Mouse (Mus musculus) embryo, embryonic 11 days (tissue): ENCODE measurements at regions not wholly inside any gene's neighbourhood (a gene's known extent, or its start where the extent isn't known, plus 50 kb on each side); places are given as distances from the start of the nearest gene placed in this dataset.

Source experiments
- DNase-seq: peaks from one replicate; pipeline ENCODE4 v3.0.0-alpha.2; 2015

DNA sequence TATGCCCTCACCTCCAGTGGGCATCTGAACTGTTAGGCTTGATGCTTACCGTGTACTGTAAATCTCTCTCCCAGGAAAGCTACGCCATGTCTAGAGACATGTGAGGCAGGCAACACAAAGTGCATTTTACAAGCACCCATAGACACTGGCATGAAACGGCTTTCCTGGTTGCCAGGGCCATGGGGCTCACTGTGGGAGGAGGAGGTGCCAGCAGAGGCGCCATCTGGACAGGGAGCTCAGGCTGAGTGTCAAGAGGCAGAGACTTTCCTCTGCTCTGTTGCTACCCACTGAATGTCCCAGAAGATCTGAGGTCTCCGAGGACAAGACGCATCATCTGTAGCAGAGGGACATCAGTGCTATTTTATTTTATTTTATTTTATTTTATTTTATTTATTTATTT lies 608.7 kb downstream of the Vrk1 start:
- no peak for DNase-seq

DNA sequence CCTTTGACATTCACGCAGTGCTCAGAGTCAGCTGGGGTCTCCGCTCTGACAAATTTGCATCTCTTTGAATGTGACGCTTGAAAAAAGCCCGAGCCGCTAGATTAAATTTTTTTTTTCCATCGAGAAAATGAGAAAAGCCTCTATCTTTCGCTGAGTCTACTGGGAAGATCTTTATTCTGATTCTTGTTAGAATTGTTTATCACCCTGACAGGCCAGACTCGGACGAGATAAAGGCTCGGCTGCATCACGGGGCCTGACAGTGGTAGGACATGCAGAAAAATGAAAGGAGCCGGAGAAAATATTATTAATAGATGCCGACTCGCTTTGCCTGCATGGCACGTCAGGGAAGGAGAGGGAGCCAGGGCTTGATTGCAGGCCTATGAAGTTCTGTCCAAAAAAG lies 616.8 kb downstream of the Vrk1 start:
- DNase-seq: no peak

DNA sequence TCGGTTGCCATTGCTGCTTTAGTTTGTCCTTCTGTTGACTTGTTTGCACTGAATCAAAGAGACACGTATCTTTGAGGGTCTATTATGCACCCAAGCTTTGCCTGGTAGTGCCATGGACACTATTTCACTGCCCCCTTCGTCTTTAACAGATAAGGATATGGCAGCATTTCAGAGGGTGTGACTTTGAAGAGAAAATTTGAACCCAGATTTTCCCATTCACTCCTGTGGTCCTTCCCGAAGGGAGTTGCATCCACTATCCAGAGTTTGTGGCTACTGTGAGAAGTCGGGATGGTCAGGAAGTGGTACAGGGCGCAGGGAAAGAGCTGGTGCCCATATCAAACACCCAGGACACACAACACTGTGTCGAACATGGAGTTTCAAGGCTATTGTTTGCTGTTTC lies 622.5 kb downstream of the Vrk1 start:
- DNase-seq: no peak

DNA sequence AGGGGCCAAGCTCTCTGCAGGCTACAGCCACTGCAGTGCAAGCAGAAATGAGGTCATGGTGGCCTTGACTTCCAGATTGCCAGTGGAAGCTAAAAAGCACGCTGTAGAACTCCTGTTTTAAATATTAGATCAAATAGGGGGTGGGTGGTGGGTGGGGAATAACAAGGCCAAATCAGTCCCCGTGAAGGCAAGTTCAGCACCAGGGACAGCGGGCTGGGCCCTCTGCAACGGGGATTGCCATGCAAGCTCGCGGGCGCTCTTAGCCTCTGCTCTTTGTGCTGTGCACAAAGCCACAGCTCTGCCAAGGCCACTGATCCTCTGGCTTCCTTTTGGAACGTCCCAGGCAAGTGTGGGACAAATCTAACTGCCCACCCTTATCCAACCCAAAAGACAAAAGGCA lies 623.1 kb downstream of the Vrk1 start:
- peak; percentile 87 for DNase-seq

DNA sequence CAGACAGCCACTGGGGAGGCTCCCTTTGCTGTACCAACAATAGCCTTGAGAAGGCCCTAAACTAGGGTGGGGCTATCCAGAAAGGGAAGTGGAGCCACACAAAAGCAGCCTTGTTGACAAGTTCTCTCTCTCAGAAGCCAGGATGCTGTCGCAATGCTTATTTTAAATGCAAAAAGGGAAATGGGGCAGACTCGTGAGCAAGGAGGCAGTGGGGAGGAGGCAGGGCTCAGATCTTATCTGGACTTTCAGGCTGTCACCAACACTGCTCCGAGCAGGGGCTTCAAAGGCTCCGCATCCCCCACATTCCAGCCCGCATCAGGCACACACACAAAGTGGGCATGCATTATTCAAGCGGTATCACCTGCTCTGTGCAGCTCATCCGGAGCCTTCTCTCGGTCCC lies 648.3 kb downstream of the Vrk1 start:
- DNase-seq: no peak

DNA sequence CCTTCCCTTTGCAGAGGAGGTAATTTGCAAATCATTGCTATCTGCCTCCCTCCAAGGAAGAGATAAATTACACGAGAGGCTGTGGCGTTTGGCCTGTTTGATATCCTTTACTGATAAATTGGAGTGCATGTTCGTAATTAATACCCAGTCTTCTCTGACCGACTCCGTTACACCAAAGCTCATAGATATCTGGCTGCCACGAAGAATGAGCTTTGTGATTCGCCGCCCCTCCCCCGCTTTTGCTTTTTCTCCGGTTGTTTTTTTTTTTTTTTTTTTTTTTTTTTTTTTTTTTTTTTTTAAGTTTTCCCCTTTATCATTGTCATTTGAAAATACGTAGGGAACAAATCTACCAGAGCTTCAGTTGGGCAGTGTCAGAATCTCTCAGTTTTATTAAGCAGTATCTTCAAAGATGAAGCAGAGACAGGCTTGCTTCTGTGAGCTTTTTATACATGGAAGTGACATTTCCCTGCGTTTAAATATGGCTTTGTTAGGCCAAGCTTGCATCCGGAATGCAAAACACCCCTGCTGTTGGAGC lies 663.3 kb downstream of the Vrk1 start:
- DNase-seq: peak; percentile 52

DNA sequence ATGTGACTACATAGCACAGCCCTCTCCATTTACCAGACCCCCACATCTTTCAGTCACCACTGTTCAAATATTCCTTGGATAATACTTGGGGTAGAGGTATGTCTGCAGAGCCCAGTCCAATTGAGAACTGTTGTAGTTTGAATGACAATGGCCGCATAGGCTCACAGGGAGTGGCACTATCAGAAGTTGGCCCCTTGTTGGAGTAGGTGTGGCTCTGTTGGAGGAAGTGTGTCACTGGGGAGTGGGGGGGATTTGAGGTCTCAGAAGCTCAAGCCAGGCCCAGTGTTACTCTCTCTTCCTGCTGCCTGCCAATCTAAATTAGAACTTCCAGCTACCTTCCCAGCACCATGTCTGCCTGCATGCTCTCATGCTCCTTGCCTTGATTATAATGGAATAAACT lies 664.7 kb downstream of the Vrk1 start:
- no peak for DNase-seq

DNA sequence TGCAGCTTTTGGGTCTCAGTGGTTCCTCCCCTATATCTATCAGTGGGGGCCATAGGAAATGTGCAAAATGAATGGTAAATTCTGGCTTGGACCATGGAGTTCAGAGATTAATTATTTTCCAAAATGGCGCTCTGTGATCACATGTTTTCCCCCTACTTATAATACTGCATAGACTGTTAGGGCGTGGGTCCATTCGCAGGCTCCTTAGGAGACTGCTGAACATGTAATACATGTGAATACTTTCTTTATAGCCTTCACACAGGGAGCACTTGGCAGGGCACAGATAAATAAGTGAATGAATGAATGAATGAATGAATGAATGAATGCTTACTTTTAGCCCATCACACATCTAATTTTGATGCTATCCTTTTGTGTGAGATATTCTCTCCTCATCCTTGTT lies 666.1 kb downstream of the Vrk1 start:
- no peak for DNase-seq

DNA sequence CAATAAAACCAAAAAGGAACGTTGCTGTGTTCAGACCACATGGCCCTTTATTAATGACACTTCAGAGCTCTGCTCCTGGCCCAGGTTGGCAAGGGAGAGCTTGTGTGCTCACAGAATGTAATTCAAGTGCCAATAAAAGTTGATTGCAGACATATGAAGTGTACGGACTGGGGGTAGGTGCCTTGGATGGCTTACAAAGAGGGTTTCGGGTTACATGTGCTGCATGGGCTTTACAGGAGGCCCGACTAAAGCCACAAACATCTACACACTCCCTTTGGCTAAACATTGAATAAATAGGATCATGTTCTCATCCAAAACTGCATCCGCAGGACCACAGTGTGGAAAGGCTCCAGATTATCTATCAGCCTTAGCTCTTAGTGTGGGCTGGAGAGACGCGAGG lies 666.5 kb downstream of the Vrk1 start:
- DNase-seq: peak; percentile 44

DNA sequence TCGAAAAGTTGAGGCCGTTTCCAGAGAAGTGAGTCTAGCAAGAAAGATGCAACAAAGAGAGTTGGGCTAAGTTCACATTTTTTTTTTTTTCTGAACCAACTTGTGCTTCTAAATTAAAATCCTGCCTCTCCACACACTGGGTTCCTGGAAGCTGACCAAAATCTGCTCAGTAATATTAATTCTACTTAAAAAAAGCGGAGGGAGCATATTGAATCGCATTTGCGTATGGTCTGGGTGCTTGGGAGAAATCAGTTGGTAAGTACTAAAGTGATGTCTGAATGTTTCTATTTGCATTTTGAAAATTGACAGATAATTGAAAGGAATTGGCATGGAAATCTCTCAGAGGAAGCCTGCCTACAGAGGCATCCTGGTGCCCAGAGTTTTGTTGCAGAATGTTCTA lies 676.0 kb downstream of the Vrk1 start:
- DNase-seq: no peak

DNA sequence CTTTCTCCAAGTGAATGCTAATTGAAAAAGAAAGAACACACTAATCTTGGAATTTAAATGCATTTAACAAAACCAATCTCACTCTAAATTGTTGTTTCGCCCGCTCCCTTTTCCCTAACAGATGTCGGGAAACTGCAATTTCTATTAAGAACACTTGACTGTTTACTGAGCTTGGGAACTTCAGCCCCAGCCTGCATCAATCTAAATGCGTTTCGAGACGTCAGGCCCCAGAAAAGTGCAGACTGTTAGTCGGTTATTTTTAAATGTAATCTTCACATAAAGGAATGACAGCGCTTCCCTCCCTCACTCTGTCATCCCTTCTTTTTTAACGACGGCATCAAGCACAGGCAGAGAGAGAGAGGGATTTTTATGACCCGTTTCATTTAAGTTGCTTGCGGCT lies 677.7 kb downstream of the Vrk1 start:
- peak; percentile 9 for DNase-seq

DNA sequence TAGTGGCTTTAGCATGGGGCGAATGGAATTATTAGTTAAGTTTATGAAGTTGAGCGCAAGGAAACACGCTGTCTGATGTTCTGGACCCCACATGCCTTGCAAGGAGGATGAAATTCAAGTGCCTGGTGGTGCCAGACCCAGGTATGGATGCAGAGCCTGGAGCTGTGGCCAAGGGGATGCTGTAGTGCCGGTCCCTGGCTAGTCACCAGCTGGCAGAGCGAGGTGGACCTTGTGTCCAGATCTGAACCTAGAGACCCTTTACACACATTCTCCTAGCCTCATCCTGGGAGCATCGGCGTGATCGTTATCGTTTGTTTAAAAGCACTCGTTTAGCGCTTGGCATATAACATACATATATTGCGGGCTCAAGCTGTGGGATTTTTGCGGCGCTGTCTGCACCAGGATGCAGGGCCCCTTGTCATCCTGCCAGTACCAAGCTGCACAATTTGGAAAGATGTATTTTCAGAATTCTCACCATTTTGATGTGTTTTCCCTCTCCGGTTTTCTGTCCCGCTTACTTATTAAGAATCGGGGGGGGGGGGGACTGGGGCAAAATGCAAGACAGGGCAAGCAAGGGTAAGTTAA lies 678.2 kb downstream of the Vrk1 start:
- DNase-seq: peak; percentile 4

DNA sequence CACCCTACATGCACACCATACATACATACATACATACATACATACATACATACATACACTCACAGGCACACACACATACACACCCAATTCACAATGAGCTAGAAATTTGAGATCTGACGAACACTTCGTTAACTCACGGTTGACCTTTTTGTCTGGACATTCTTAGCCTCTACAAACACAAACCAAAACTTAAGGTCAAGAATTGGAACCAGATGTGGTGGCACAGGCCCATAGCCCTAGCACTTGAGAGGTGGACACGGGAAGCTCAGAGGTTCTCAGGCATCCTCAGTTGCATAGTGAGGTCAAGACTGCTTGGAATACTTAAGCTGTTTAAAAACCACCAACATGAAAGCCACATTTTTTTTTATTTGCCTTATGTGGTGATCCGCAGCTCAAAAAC lies 692.9 kb downstream of the Vrk1 start:
- DNase-seq: peak; percentile 32

DNA sequence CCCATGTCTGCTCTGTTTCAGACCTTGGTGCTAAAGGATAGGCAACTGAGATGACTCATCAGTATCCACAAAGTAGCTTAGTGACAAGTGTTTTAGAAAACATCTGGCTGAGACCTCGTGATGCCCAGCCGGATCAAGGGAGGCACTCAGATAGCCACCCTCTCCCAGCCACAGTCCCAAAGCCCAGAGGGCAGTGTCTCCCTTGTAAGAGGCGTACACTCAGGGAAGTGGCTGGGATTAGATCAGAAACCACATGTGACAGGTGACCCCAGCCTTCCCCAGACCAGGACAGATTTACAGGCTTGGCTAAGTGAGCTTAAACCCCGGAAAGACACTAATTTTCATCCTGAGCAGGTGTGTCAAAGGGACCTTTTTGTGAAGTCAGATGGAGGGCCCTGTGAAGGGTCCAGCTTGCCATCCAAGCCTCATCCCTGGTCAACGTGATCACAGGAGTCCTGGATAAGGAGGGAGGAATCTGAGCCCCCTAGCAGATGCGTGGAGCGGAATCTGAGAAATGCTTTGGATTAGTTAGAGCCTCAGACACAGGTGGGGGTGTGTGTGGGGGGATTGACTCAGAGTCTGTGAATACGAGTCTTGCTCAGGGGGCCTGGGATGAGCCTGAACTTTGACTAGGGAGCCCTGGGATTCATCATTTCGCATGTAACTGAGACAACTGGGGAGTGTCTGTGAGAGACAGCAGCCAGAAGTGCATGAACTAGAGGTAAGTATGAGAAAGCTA lies 711.4 kb downstream of the Vrk1 start:
- DNase-seq: peak; percentile 37

DNA sequence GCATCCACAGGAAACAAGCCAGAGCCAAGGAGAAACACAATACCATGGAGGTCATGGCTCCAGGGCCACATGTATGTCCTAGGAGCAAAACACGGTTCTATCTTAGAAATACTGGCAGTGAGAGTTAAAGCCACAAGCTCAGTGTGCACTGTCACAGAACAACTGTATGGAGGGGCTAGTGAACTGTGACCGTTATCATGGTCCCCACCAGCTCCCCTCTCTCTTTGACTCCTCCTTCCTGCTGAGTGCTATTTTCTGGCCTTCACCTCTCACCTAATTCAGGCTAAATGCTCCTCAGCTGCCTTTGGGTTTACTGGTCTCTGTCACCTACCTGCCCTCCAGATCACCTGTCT lies 712.0 kb downstream of the Vrk1 start:
- peak; percentile 8 for DNase-seq

DNA sequence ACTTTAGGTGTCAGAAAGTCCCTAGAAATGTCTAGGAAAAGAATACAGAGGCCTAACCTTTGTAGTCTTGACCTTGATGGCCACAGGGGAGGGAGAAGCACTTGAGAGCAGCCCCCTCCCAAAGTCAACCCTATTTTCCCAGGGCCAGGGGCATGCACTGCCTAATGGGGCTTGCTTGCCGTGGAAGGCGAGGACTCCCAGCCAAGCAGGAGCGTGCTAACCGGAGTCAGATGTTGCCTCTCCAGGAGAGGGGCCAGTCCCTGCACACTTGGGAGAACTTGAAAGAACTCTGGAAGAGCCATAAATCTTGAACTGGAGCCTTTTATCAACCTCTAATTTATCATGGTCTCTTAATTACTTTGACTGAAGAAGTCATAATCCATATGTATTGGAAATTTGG lies 712.7 kb downstream of the Vrk1 start:
- peak; percentile 44 for DNase-seq

DNA sequence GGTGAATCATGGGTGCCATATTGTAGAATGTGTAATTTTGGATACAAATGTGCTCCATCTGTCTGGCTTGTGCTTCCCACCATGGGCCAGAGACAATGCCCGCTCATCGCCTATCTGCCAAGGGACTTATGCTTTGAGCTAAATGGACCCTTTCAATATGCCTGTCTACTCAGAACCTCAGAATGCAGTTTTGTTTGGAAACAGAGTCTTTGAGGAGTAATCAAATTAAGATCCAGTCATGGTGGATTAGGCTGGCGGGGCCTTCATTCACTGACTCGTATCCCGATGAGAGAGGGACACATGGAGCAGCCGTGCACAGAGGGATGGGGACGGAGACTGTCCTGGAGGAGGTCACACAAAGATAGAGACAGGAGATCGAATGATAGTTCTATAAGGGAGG lies 716.9 kb downstream of the Vrk1 start:
- no peak for DNase-seq

DNA sequence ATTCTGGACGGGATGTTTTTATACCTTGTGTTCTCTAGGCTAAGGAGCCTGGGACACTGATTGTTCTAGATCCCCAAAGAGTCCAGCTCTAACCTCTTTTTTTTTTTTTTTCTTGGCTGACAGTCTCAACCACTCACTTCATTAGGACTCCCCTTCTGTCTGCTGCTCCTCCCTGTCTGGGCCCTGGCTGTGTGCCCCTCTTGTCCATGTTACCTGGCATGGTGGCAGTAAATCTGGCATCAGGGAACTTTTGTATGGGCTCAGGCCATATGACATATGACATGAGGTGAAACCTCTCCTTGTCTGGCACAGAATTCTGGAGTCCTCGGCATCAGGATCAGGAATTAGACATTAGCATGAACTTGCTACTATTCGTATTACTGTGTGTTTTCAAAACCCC lies 717.5 kb downstream of the Vrk1 start:
- no peak for DNase-seq

DNA sequence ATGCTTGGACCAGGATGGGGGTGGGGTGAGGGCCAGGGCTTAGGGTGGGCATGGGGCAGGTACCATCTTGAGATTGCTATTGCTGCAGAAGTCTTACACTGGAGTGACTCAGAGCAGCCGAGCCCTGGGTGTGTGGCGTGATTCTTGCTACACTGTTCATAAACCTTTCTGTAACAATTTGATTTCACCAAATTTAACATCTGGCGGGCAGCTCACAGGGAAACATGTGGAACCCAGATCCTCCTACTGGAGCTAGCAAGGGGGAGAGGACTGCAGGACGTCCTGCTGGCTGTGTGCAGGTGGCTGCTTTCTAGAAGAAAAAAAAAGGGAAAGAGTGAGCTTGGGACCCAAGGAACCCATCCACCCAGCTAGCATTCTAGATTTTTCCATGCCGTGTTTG lies 719.7 kb downstream of the Vrk1 start:
- DNase-seq: no peak

DNA sequence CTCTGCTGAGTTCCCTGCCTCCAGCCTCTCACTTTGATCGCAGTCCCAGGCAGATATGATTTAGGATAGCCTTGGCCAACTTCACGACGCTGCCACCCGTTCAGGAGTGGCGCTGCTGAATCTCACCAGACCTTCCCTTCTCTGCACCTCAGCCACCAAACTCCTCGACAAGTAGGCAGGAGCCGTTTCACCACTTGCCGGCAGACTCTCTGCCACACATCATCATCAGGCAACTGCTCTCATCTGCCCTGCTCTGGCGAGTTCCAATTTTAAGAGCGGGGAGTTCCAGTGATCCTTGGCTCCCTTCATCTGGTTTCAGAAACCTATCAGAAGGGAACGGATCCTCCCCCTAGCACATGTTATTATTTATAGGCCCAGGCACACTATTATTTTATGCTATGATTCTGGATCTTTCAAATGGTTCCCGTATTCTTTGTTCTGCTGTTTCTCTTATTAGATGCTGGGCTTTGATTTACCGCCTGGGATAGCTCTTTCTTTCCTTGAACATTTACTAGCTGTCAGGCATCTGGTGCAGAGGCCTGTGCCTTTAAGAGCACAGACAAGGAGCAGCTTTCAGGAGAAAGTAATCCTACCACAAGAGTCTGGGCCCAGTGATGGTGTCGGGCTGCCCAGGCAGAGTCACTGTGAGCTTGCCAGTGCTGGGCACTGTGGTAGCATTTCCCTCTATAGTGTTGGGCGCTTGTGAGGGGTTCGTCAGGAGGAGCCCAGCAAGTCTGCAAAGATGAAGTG lies 722.3 kb downstream of the Vrk1 start:
- DNase-seq: no peak

DNA sequence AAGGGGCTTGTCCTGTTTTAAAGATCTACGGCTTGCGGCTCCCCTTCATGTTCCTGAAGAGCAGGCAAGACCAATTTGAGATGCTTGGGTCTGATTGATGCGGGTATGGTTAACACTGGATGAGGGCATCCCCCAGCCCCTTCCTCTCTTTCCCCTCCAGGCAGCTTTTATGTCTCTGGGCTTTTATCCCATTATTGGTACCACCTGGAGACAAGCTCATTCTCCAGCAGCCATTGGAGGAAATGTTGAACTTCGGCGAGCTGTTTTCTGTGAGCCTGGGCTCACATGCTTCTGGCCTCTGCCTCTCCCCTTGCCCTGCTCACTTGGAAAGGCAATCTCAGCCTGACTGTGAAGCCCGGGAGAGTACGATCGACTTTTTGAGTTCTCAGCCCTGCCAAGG lies 738.7 kb downstream of the Vrk1 start:
- DNase-seq: peak; percentile 41

DNA sequence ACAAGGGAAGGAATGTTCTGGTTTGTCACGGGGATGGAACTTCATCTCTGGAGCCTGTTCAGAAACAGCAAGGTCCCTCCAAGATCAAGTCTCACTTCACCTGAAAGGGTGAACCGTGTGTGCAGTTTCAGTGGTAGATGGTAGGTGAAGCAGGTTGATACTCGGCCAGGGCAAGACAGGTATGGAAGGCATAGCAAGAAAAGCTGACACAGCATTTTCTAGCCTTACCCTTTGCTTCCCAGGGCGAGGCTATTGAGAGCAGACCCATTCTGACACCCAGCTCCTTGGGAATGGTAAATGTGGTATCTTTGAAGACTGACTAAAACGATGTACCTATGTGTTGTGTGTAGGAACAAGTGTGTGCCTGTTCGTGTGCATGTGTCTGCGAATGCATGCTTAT lies 724.9 kb upstream of the 3110018I06Rik start:
- no peak for DNase-seq

DNA sequence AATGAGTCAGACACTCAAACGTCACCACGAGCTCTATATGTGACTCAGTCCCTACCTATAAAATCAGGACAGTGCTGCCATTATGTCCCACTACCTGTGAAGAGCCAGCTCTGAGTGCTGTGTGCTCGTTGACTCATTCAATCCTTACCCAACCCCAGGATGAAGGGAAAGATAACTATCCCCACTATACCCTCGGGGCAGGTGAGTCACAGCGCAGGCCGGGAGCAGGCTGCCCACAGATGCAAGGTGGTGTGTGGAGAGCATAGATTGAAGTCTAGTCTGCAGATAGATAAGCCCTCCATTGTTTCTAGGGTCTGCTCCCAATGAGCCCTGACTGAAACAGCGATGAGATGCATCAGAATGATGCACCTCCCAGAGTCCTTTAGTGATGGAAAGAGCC lies 723.9 kb upstream of the 3110018I06Rik start:
- no peak for DNase-seq

DNA sequence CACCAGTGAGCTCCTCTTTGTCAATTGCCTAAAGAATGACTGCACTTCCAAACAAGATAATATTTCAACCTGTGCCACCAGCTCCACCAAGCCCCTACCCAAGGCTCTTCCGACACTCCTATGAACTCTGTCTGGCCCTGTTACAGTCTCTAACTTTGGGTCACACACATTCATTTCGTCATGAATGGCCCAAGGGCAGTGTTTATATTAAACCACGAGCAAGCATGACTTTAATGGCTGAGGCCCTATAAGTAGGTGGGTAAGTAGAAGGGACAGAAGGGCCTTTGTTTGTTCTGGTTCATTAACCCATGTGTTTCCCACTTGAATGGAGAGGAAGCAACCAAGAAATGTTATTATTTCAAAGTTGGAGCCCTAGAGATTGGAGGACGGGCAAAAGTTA lies 714.9 kb upstream of the 3110018I06Rik start:
- DNase-seq: no peak
